Mouse (Mus musculus) bone marrow, adult 2 months (tissue): ENCODE results near the gene Scyl3. TPM values are rescaled to one million over a fixed set of nuclear protein-coding genes. Genes with fewer than 3 reads are reported as not detected.

Experiments used
- H3K27ac ChIP-seq: fragments of 200-500 bp; 2 replicates; pipeline ENCODE4 v1.5.1; 2012; ENCODE audit warnings: low read depth, mild to moderate bottlenecking, control low read depth, inconsistent platforms, low read length; ENCODE audit not compliant: control insufficient read depth, poor library complexity, insufficient read depth
- H3K4me1 ChIP-seq: fragments of 200-500 bp; 2 replicates; pipeline ENCODE4 v1.6.1; 2011; ENCODE audit warnings: low read length; ENCODE audit not compliant: control insufficient read depth, insufficient read depth
- H3K4me3 ChIP-seq: fragments of 200-500 bp; replicated peaks from 2 replicates; pipeline ENCODE3; 2011; ENCODE audit warnings: mild to moderate bottlenecking, low read depth, low read length, control low read depth; ENCODE audit not compliant: control insufficient read depth
- CTCF ChIP-seq: fragments of 200-500 bp; IDR thresholded peaks from 2 replicates; pipeline ENCODE4 v1.5.1; 2011; ENCODE audit warnings: low read length, control low read depth; ENCODE audit not compliant: control insufficient read depth, insufficient read depth
- POLR2A ChIP-seq: fragments of 200-500 bp; IDR thresholded peaks from 2 replicates; pipeline ENCODE4 v1.6.1; 2011; ENCODE audit warnings: low read depth, mild to moderate bottlenecking, control low read depth, low read length, borderline replicate concordance; ENCODE audit not compliant: control insufficient read depth
- WGBS: fragments of 180-500 bp; shearing (Covaris S2); methylation state at CpG from one replicate; pipeline ENCODE4 v1.1.7; 2018; 5-methylcytosine and 5-hydroxymethylcytosine counted together
- polyA plus RNA-seq: library from polyadenylated mRNA; stranded (reverse); fragments of >200 nt; gene quantifications from 2 replicates; pipeline ENCODE4 v1.2.4, GENCODE M21; 2011; ENCODE audit warnings: low replicate concordance; ENCODE audit not compliant: missing spikeins, insufficient read depth, insufficient read length

Scyl3 gene
- 6.9 and 8.0 TPM in 2 replicates for polyA plus RNA-seq

GRCm38 (mm10) chr1:163928846-163929245 lies at the start of gene Scyl3:
Gene Scyl3, plus strand, starts transcription at chr1:163929100.
- 77% methylated on average over 7 of the region's 7 CpGs for WGBS
- TF ChIP-seq POLR2A (no peak), CTCF (no peak)
- H3K4me1 ChIP-seq, result no peaks in the 10 kb centered on the region; the same call in 1 of the 2 replicates

GRCm38 (mm10) chr1:163889629-163890028 lies 39.3 kb upstream of the Scyl3 start:
- H3K4me1 ChIP-seq, result no peaks in the 10 kb centered on the region
- H3K4me3 ChIP-seq, result no peak overlapping the region
- no peak for TF ChIP-seq POLR2A
- no peak overlapping the region for H3K27ac ChIP-seq

More at GRCm38 (mm10) chr1:163928846-163929245, at the start of gene Scyl3:
- Histone ChIP-seq H3K27ac (peak within 1 kb of the TSS; percentile 84), H3K4me3 (peak within 1 kb of the TSS; percentile 100)

GRCm38 (mm10) chr1:163893294-163893693 lies 35.6 kb upstream of the Scyl3 start:
- TF ChIP-seq CTCF (no peak), POLR2A (no peak)
- H3K27ac ChIP-seq, result no peak overlapping the region
- H3K4me1 ChIP-seq, result no peaks in the 10 kb centered on the region
- H3K4me3 ChIP-seq, result no peak overlapping the region
- 88% methylated on average over 5 of the region's 5 CpGs for WGBS

- no peaks in the 10 kb centered on the region for H3K4me1 ChIP-seq
- 84% methylated on average over 11 of the region's 11 CpGs for WGBS
- H3K27ac ChIP-seq, result no peak overlapping the region
- no peak overlapping the region for H3K4me3 ChIP-seq
- no peak for TF ChIP-seq POLR2A
- TF ChIP-seq CTCF, result no peak
These were observed 34.9 kb upstream of the Scyl3 start for GRCm38 (mm10) chr1:163893774-163894527.

GRCm38 (mm10) chr1:163898291-163898764 lies 30.6 kb upstream of the Scyl3 start:
- 19% methylated on average over 5 of the region's 5 CpGs for WGBS
- Histone ChIP-seq H3K27ac (no peak overlapping the region), H3K4me1 (no peaks in the 10 kb centered on the region), H3K4me3 (no peak overlapping the region)
- no peak for TF ChIP-seq CTCF
- TF ChIP-seq POLR2A, result no peak

- 67% methylated on average over 2 of the region's 2 CpGs for WGBS
- TF ChIP-seq POLR2A (no peak), CTCF (no peak)
- H3K27ac ChIP-seq, result no peak overlapping the region
- H3K4me3 ChIP-seq, result no peak overlapping the region
- no peaks in the 10 kb centered on the region for H3K4me1 ChIP-seq
These were observed 29.3 kb upstream of the Scyl3 start for GRCm38 (mm10) chr1:163899575-163899974.

- Histone ChIP-seq H3K4me1 (no peaks in the 10 kb centered on the region), H3K27ac (no peak overlapping the region), H3K4me3 (no peak overlapping the region)
- WGBS, result 76% methylated on average over 2 of the region's 2 CpGs
- no peak for TF ChIP-seq POLR2A
- no peak for TF ChIP-seq CTCF
These were observed 28.7 kb upstream of the Scyl3 start for GRCm38 (mm10) chr1:163900168-163900567.

- no peak for TF ChIP-seq CTCF
- TF ChIP-seq POLR2A, result no peak
- Histone ChIP-seq H3K4me3 (no peak overlapping the region), H3K27ac (no peak overlapping the region), H3K4me1 (no peaks in the 10 kb centered on the region)
- 84% methylated on average over 3 of the region's 3 CpGs for WGBS
These were observed 25.5 kb upstream of the Scyl3 start for GRCm38 (mm10) chr1:163903411-163903810.
